Mouse (Mus musculus) heart, adult 8-10 months (tissue): ENCODE results near the gene Gm26965. TPM values are rescaled to one million over a fixed set of nuclear protein-coding genes. Genes with fewer than 3 reads are reported as not detected.
"Not testable (repeated sequence)": the region's sequence is repeated elsewhere in the genome, so short reads cannot be mapped to it uniquely, and the experiment has no call there.

ENCODE experiments used
- DNase-seq: peaks from one replicate; pipeline ENCODE4 v3.0.0; 2022; ENCODE audit warnings: low spot score
- total RNA-seq, 4 experiments: library from RNA; stranded (reverse); gene quantifications; 2 replicates each; pipeline ENCODE4 v1.2.4; 2022

Gene Gm26965
- total RNA-seq = 1 to 10 TPM in 1 of 4 experiments, under 1 TPM in 1, not detected in 2; 0.20 to 1.3 TPM

GRCm38 (mm10) chr13:67525753-67526410 is at the start of gene Gm26965, which contains the start of gene Zfp87:
Gene Gm26965, minus strand, starts transcription at chr13:67526151.
Gene Zfp87, minus strand, starts transcription at chr13:67526177.
- peak; percentile 96 for DNase-seq

GRCm38 (mm10) chr13:67572591-67573189 is 46.7 kb upstream of the Gm26965 start:
- DNase-seq = no peak

- no peak for DNase-seq
Observed at GRCm38 (mm10) chr13:67553730-67554129, 27.8 kb upstream of the Gm26965 start, which contains the start of gene Zfp748. Gene Zfp748, minus strand, starts transcription at chr13:67553830.

GRCm38 (mm10) chr13:67552505-67553346 is 26.8 kb upstream of the Gm26965 start:
- DNase-seq = peak; percentile 90

- no peak for DNase-seq
Observed at GRCm38 (mm10) chr13:67545941-67546340, 20.0 kb upstream of the Gm26965 start.

GRCm38 (mm10) chr13:67527049-67527730 is 1.2 kb upstream of the Gm26965 start:
- no peak for DNase-seq

GRCm38 (mm10) chr13:67500908-67501307 is 25.0 kb downstream of the Gm26965 start:
- DNase-seq = no peak

GRCm38 (mm10) chr13:67500084-67500719 is 25.7 kb downstream of the Gm26965 start, which contains the start of gene Zfp58:
Gene Zfp58, minus strand, starts transcription at chr13:67500555.
- peak; percentile 94 for DNase-seq

GRCm38 (mm10) chr13:67495631-67496030 is 30.3 kb downstream of the Gm26965 start:
- DNase-seq = no peak

- no peak for DNase-seq
Observed at GRCm38 (mm10) chr13:67484424-67484811, 41.5 kb downstream of the Gm26965 start.

GRCm38 (mm10) chr13:67483625-67484423 is 42.1 kb downstream of the Gm26965 start, which contains the start of gene Zfp874b:
Gene Zfp874b, minus strand, starts transcription at chr13:67484258.
- DNase-seq = peak; percentile 95

- no peak for DNase-seq
Observed at GRCm38 (mm10) chr13:67481528-67481927, 44.4 kb downstream of the Gm26965 start.

- DNase-seq = no peak
Observed at GRCm38 (mm10) chr13:67469274-67469673, 56.7 kb downstream of the Gm26965 start.

- not testable (repeated sequence) for DNase-seq
Observed at GRCm38 (mm10) chr13:67463506-67464185, 62.3 kb downstream of the Gm26965 start.

- no peak for DNase-seq
Observed at GRCm38 (mm10) chr13:67452021-67452309, 74.0 kb downstream of the Gm26965 start.

GRCm38 (mm10) chr13:67451172-67452020 is 74.6 kb downstream of the Gm26965 start, which contains the start of gene Zfp874a:
Gene Zfp874a, minus strand, starts transcription at chr13:67451624.
- DNase-seq = peak; percentile 96
